In the genomic region with DNA sequence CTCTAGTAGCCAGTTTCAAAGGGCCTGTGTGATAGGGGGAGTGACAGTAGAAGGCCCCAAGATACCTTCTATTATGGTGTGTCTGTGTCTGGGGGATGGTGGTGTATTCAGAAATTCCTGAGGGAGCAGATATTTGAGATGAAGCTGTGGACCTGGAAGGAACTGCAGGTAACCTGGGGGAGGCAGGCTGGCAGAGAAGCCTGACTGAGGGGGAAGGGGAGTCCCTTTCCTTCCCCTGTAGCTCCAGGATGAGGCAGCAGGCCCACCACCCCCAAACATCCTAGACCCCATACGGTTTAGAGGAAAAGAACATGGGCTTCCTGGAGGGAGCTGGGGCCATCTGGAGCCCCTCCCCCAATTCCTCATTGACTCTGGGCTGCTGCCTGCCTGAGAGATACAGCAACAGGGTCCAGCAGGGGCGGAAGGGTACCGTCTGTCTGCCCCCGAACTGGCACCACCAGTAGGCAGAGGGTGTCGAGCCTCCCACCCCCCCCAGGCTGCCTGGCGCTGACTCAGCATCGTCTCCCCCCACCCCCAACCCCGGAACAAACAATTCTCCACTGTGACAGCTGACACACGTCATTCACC, we compare ENCODE assay signal across 10 mouse cellular contexts. TPM values are rescaled to one million over a fixed set of nuclear protein-coding genes. Genes with fewer than 3 reads are reported as not detected.
DNase-seq lines count a peak whose midpoint lies in the region; ATAC-seq and TF ChIP-seq lines count a peak whose summit lies in the region.
"Had no signal": no experiment of that assay in that cellular context is flagged by ENCODE, and none has a peak within 500 bp of the region (broad histone marks: within the 10 kb centered on the region; RNA-seq: fewer than 3 reads in every experiment).

No protein-coding gene starts in this region.

- peaks cover 65% of the 10 kb centered on the region for H3K4me1 ChIP-seq in heart, embryonic 13.5 days
- H3K4me1 ChIP-seq in embryonic facial prominence, embryonic 15.5 days = peaks cover 65% of the 10 kb centered on the region
- peaks cover 34% of the 10 kb centered on the region for H3K4me1 ChIP-seq in midbrain, postnatal 0 days (ENCODE audit: insufficient read depth, low read length)
- H3K4me1 ChIP-seq in kidney, embryonic 14.5 days (ENCODE audit: control insufficient read depth, insufficient read depth, low read length) = peaks cover 38% of the 10 kb centered on the region

- H3K9me3 ChIP-seq in heart, embryonic 13.5 days = no peaks in the 10 kb centered on the region
- H3K9me3 ChIP-seq in embryonic facial prominence, embryonic 15.5 days (replicated peaks) = no peaks in the 10 kb centered on the region
- no peaks in the 10 kb centered on the region for H3K9me3 ChIP-seq in midbrain, postnatal 0 days (ENCODE audit: low read length)
- H3K9me3 ChIP-seq in kidney, embryonic 14.5 days (ENCODE audit: control insufficient read depth, low read length) = no peaks in the 10 kb centered on the region
- H3K9me3 ChIP-seq: liver, embryonic 15.5 days had no signal

- H3K27me3 ChIP-seq in heart, embryonic 13.5 days (replicated peaks) = peaks cover 15% of the 10 kb centered on the region; the same call in 1 of the 2 replicates
- no peaks in the 10 kb centered on the region for H3K27me3 ChIP-seq in embryonic facial prominence, embryonic 15.5 days
- no peaks in the 10 kb centered on the region for H3K27me3 ChIP-seq in midbrain, postnatal 0 days (ENCODE audit: insufficient read depth, low read length)
- H3K27me3 ChIP-seq in kidney, embryonic 14.5 days (ENCODE audit: control insufficient read depth, insufficient read depth, low read length) = no peaks in the 10 kb centered on the region
- H3K27me3 ChIP-seq: CH12.LX had no signal

- no peak overlapping the region for H3K27ac ChIP-seq in heart, embryonic 13.5 days (replicated peaks)
- H3K27ac ChIP-seq in embryonic facial prominence, embryonic 15.5 days (replicated peaks) = no peak overlapping the region; the same call in 1 of the 2 replicates
- H3K27ac ChIP-seq in layer of hippocampus, adult 2 months = peak overlapping the region; percentile 97
- peak overlapping the region; percentile 97 for H3K27ac ChIP-seq in midbrain, postnatal 0 days (ENCODE audit: low read depth, low read length)
- H3K27ac ChIP-seq in kidney, embryonic 14.5 days (ENCODE audit: low read depth, low read length) = no peak overlapping the region
- H3K27ac ChIP-seq: liver, embryonic 15.5 days had no signal

- H3K9ac ChIP-seq in heart, embryonic 13.5 days = peak overlapping the region; percentile 34
- H3K9ac ChIP-seq in embryonic facial prominence, embryonic 15.5 days = no peak overlapping the region
- peak overlapping the region; percentile 98 for H3K9ac ChIP-seq in midbrain, postnatal 0 days (replicated peaks; ENCODE audit: low read length, poor library complexity, severe bottlenecking)
- no peak overlapping the region for H3K9ac ChIP-seq in kidney, embryonic 14.5 days (ENCODE audit: low read depth, low read length)
- H3K9ac ChIP-seq: liver, embryonic 15.5 days had no signal

- DNase-seq in heart, adult 11 months = no peak
- DNase-seq in layer of hippocampus, adult 2 months (ENCODE audit: low spot score in 2 of 2) = peak; percentile 73 to 77
- DNase-seq in midbrain, postnatal 0 days (ENCODE audit: low spot score) = no peak
- no peak for DNase-seq in kidney, postnatal 4 days
- DNase-seq in left cerebral cortex, adult 9 months (ENCODE audit: low spot score in 2 of 2) = no peak

- H3K36me3 ChIP-seq in heart, embryonic 13.5 days = peaks cover 48% of the 10 kb centered on the region
- H3K36me3 ChIP-seq in embryonic facial prominence, embryonic 15.5 days = peaks cover 45% of the 10 kb centered on the region
- H3K36me3 ChIP-seq in midbrain, postnatal 0 days (ENCODE audit: insufficient read depth, low read length) = peaks cover 45% of the 10 kb centered on the region
- peaks cover 43% of the 10 kb centered on the region for H3K36me3 ChIP-seq in kidney, embryonic 14.5 days (ENCODE audit: control insufficient read depth, insufficient read depth, low read length)

- no peak overlapping the region for H3K4me3 ChIP-seq in heart, embryonic 13.5 days
- H3K4me3 ChIP-seq in embryonic facial prominence, embryonic 15.5 days (replicated peaks) = no peak overlapping the region
- H3K4me3 ChIP-seq in layer of hippocampus, adult 2 months = peak overlapping the region; percentile 71
- peak overlapping the region; percentile 88 for H3K4me3 ChIP-seq in midbrain, postnatal 0 days (ENCODE audit: low read depth, low read length)
- H3K4me3 ChIP-seq in kidney, embryonic 14.5 days (ENCODE audit: low read length) = no peak overlapping the region
- H3K4me3 ChIP-seq: liver, embryonic 15.5 days had no signal

- H3K4me2 ChIP-seq in heart, embryonic 13.5 days = peak overlapping the region; percentile 93; the same call in 1 of the 2 replicates
- H3K4me2 ChIP-seq in embryonic facial prominence, embryonic 15.5 days (replicated peaks) = 0 out of 2 replicates have a peak overlapping the region, but pooled peaks have one; percentile 99
- peak overlapping the region; percentile 72 for H3K4me2 ChIP-seq in midbrain, postnatal 0 days (ENCODE audit: low read depth, low read length, poor library complexity, severe bottlenecking)
- H3K4me2 ChIP-seq in kidney, embryonic 14.5 days (replicated peaks; ENCODE audit: low read depth, low read length) = no peak overlapping the region; the same call in 1 of the 2 replicates
- H3K4me2 ChIP-seq: liver, embryonic 15.5 days had no signal

- no peak for ATAC-seq in heart, embryonic 13.5 days (ENCODE audit: extremely low read depth, insufficient number of reproducible peaks, low FRiP score, low TSS enrichment)
- ATAC-seq in embryonic facial prominence, embryonic 15.5 days (ENCODE audit: insufficient number of reproducible peaks, low FRiP score, low TSS enrichment, low read depth) = no peak
- no peak for ATAC-seq in midbrain, postnatal 0 days (ENCODE audit: low FRiP score)
- ATAC-seq in kidney, embryonic 14.5 days (ENCODE audit: low FRiP score, low TSS enrichment) = no peak

- WGBS in heart, embryonic 13.5 days = 6% methylated on average over 9 of the region's 9 CpGs
- WGBS in embryonic facial prominence, embryonic 15.5 days = 14% methylated on average over 9 of the region's 9 CpGs
- WGBS in midbrain, postnatal 0 days = 5% methylated on average over 9 of the region's 9 CpGs
- WGBS in kidney, embryonic 14.5 days = 17% methylated on average over 9 of the region's 9 CpGs

- TF ChIP-seq CTCF in layer of hippocampus, adult 2 months (conservative IDR thresholded peaks at IDR 0.05) = 0 out of 2 replicates have a peak, but pooled peaks have one; percentile 4
- no peak for TF ChIP-seq CTCF in midbrain, postnatal 0 days (IDR thresholded peaks at IDR 0.05)

RNA-seq across cellular contexts. Expression of a gene that starts 2.3 kb away (rescaled TPM):
- 4.6 and 5.8 TPM in 2 replicates for polyA plus RNA-seq in heart, embryonic 13.5 days (2015; fragmentation: Nextera tagmentation; extraction: Ambion mirVana)
- polyA plus RNA-seq in embryonic facial prominence, embryonic 15.5 days (2015; fragmentation: Nextera tagmentation; extraction: Ambion mirVana) = 35.5 and 38.7 TPM in 2 replicates
- total RNA-seq in layer of hippocampus, adult 2 months (2021) = 100 to 1,000 TPM; 614 to 642 TPM
- 677 and 753 TPM in 2 replicates for total RNA-seq in midbrain, postnatal 0 days (2014; rRNA removed)
- 547 and 553 TPM in 2 replicates for polyA plus RNA-seq in midbrain, postnatal 0 days (2015; fragmentation: Nextera tagmentation; extraction: Ambion mirVana)
- 23.1 and 26.5 TPM in 2 replicates for polyA plus RNA-seq in kidney, embryonic 14.5 days (2014; fragmentation: Nextera tagmentation; extraction: Ambion mirVana)

RNA-seq across cellular contexts. Expression of a gene that starts 7.6 kb away (rescaled TPM):
- polyA plus RNA-seq in heart, embryonic 13.5 days (2015; fragmentation: Nextera tagmentation; extraction: Ambion mirVana) = 84.3 and 94.6 TPM in 2 replicates
- polyA plus RNA-seq in embryonic facial prominence, embryonic 15.5 days (2015; fragmentation: Nextera tagmentation; extraction: Ambion mirVana) = 111 and 119 TPM in 2 replicates
- 10 to 100 TPM; 23.3 to 23.5 TPM for total RNA-seq in layer of hippocampus, adult 2 months (2021)
- total RNA-seq in midbrain, postnatal 0 days (2014; rRNA removed) = 40.4 and 53.9 TPM in 2 replicates
- 38.8 and 49.9 TPM in 2 replicates for polyA plus RNA-seq in midbrain, postnatal 0 days (2015; fragmentation: Nextera tagmentation; extraction: Ambion mirVana)
- 114 and 115 TPM in 2 replicates for polyA plus RNA-seq in kidney, embryonic 14.5 days (2014; fragmentation: Nextera tagmentation; extraction: Ambion mirVana)

RNA-seq across cellular contexts. Expression of a gene that starts 10.7 kb away (rescaled TPM):
- 3.5 and 4.8 TPM in 2 replicates for polyA plus RNA-seq in heart, embryonic 13.5 days (2015; fragmentation: Nextera tagmentation; extraction: Ambion mirVana)
- polyA plus RNA-seq in embryonic facial prominence, embryonic 15.5 days (2015; fragmentation: Nextera tagmentation; extraction: Ambion mirVana) = 2.3 and 3.0 TPM in 2 replicates
- 100 to 1,000 TPM; 112 to 114 TPM for total RNA-seq in layer of hippocampus, adult 2 months (2021)
- total RNA-seq in midbrain, postnatal 0 days (2014; rRNA removed) = 54.0 and 64.0 TPM in 2 replicates
- 64.2 and 72.0 TPM in 2 replicates for polyA plus RNA-seq in midbrain, postnatal 0 days (2015; fragmentation: Nextera tagmentation; extraction: Ambion mirVana)
- 1.2 and 1.7 TPM in 2 replicates for polyA plus RNA-seq in kidney, embryonic 14.5 days (2014; fragmentation: Nextera tagmentation; extraction: Ambion mirVana)
- total RNA-seq: CH12.LX had no signal

RNA-seq across cellular contexts. Expression of a gene that starts 10.9 kb away (rescaled TPM):
- 220 TPM in 2 replicates for polyA plus RNA-seq in heart, embryonic 13.5 days (2015; fragmentation: Nextera tagmentation; extraction: Ambion mirVana)
- 256 and 270 TPM in 2 replicates for polyA plus RNA-seq in embryonic facial prominence, embryonic 15.5 days (2015; fragmentation: Nextera tagmentation; extraction: Ambion mirVana)
- 100 to 1,000 TPM; 156 to 169 TPM for total RNA-seq in layer of hippocampus, adult 2 months (2021)
- 192 and 242 TPM in 2 replicates for total RNA-seq in midbrain, postnatal 0 days (2014; rRNA removed)
- 204 and 227 TPM in 2 replicates for polyA plus RNA-seq in midbrain, postnatal 0 days (2015; fragmentation: Nextera tagmentation; extraction: Ambion mirVana)
- polyA plus RNA-seq in kidney, embryonic 14.5 days (2014; fragmentation: Nextera tagmentation; extraction: Ambion mirVana) = 273 and 286 TPM in 2 replicates

RNA-seq across cellular contexts. Expression of a gene that starts 22.4 kb away (rescaled TPM):
- 18.4 and 22.3 TPM in 2 replicates for polyA plus RNA-seq in heart, embryonic 13.5 days (2015; fragmentation: Nextera tagmentation; extraction: Ambion mirVana)
- 17.9 and 19.5 TPM in 2 replicates for polyA plus RNA-seq in embryonic facial prominence, embryonic 15.5 days (2015; fragmentation: Nextera tagmentation; extraction: Ambion mirVana)
- 100 to 1,000 TPM; 223 to 231 TPM for total RNA-seq in layer of hippocampus, adult 2 months (2021)
- total RNA-seq in midbrain, postnatal 0 days (2014; rRNA removed) = 187 and 201 TPM in 2 replicates
- 65.7 and 67.9 TPM in 2 replicates for polyA plus RNA-seq in midbrain, postnatal 0 days (2015; fragmentation: Nextera tagmentation; extraction: Ambion mirVana)
- 15.4 and 24.5 TPM in 2 replicates for polyA plus RNA-seq in kidney, embryonic 14.5 days (2014; fragmentation: Nextera tagmentation; extraction: Ambion mirVana)

Comparison
In these comparisons a context has a peak if more than half of its experiments do, and no peak if none do; other contexts are left out.
1. H3K27ac ChIP-seq: peak in layer of hippocampus, adult 2 months (single experiment) and midbrain, postnatal 0 days (single experiment); none in heart, embryonic 13.5 days (single experiment), embryonic facial prominence, embryonic 15.5 days (single experiment) and kidney, embryonic 14.5 days (single experiment).
2. H3K4me3 ChIP-seq: peak in layer of hippocampus, adult 2 months (single experiment) and midbrain, postnatal 0 days (single experiment); none in heart, embryonic 13.5 days (single experiment), embryonic facial prominence, embryonic 15.5 days (single experiment) and kidney, embryonic 14.5 days (single experiment).
3. H3K9ac ChIP-seq: peak in heart, embryonic 13.5 days (single experiment) and midbrain, postnatal 0 days (single experiment); none in embryonic facial prominence, embryonic 15.5 days (single experiment) and kidney, embryonic 14.5 days (single experiment).
4. DNase-seq: peak in layer of hippocampus, adult 2 months (2 of 2); none in heart, adult 11 months (single experiment), midbrain, postnatal 0 days (single experiment), kidney, postnatal 4 days (0 of 2) and left cerebral cortex, adult 9 months (0 of 2).
5. RNA of a gene that starts 2.3 kb away (polyA plus RNA-seq): 547 to 553 TPM in midbrain, postnatal 0 days; 35.5 to 38.7 TPM in embryonic facial prominence, embryonic 15.5 days, 23.1 to 26.5 TPM in kidney, embryonic 14.5 days and 4.6 to 5.8 TPM in heart, embryonic 13.5 days; every median in the first group is over 10 times any median in the second.
6. RNA of a gene that starts 10.7 kb away (polyA plus RNA-seq): 64.2 to 72.0 TPM in midbrain, postnatal 0 days; 3.5 to 4.8 TPM in heart, embryonic 13.5 days, 2.3 to 3.0 TPM in embryonic facial prominence, embryonic 15.5 days and 1.2 to 1.7 TPM in kidney, embryonic 14.5 days; every median in the first group is over 10 times any median in the second.